Mouse (Mus musculus) bone marrow macrophage, adult 2 months (primary cell): ENCODE data around the gene Rpl3. TPM values are rescaled to one million over a fixed set of nuclear protein-coding genes. Genes with fewer than 3 reads are reported as not detected.
A peak's percentile ranks its signal among the peaks of the same experiment; 100 is the strongest.

Experiments
- H3K27ac ChIP-seq: 2 replicates; pipeline ENCODE4 v1.5.1; 2012; ENCODE audit warnings: low read depth, low read length; ENCODE audit not compliant: insufficient read depth
- H3K4me1 ChIP-seq: 2 replicates; pipeline ENCODE4 v1.6.1; 2012; ENCODE audit warnings: low read length; ENCODE audit not compliant: control insufficient read depth, insufficient read depth
- H3K4me3 ChIP-seq: 2 replicates; pipeline ENCODE4 v1.5.1; 2012; ENCODE audit warnings: mild to moderate bottlenecking, low read length, moderate library complexity; ENCODE audit not compliant: insufficient read depth
- CTCF ChIP-seq: IDR thresholded peaks from 2 replicates; pipeline ENCODE4 v1.5.1; 2012; ENCODE audit warnings: low read depth, mild to moderate bottlenecking, low read length, moderate library complexity
- POLR2A ChIP-seq: IDR thresholded peaks from 2 replicates; pipeline ENCODE4 v1.6.1; 2012; ENCODE audit warnings: mild to moderate bottlenecking, low read depth, low read length, borderline replicate concordance
- polyA plus RNA-seq: library from polyadenylated mRNA; stranded (reverse); fragments of >200 nt; gene quantifications from 2 replicates; pipeline ENCODE4 v1.2.4, GENCODE M21; 2012; ENCODE audit not compliant: missing spikeins, insufficient read depth, insufficient read length

Gene Rpl3
- polyA plus RNA-seq, 1 experiment, result 928 TPM

GRCm38 (mm10) chr15:80115866-80116794 is 24.5 kb upstream of the Rpl3 start:
- Histone ChIP-seq H3K4me1 (peaks cover 18% of the 10 kb centered on the region), H3K27ac (no peak overlapping the region), H3K4me3 (no peak overlapping the region)
- TF ChIP-seq POLR2A (no peak), CTCF (no peak)

- H3K4me3 ChIP-seq, result no peak overlapping the region
- no peak overlapping the region for H3K27ac ChIP-seq
- H3K4me1 ChIP-seq, result peaks cover 18% of the 10 kb centered on the region
- TF ChIP-seq POLR2A (no peak), CTCF (no peak)
Observed at GRCm38 (mm10) chr15:80115256-80115655, 23.6 kb upstream of the Rpl3 start.

- Histone ChIP-seq H3K4me3 (no peak overlapping the region), H3K27ac (no peak overlapping the region), H3K4me1 (peaks cover 18% of the 10 kb centered on the region)
- TF ChIP-seq CTCF (no peak), POLR2A (no peak)
Observed at GRCm38 (mm10) chr15:80114414-80114813, 22.7 kb upstream of the Rpl3 start.

- Histone ChIP-seq H3K27ac (no peak overlapping the region), H3K4me1 (peaks cover 19% of the 10 kb centered on the region), H3K4me3 (no peak overlapping the region)
- no peak for TF ChIP-seq POLR2A
- TF ChIP-seq CTCF, result no peak
Observed at GRCm38 (mm10) chr15:80112499-80112898, 20.8 kb upstream of the Rpl3 start.

GRCm38 (mm10) chr15:80111436-80111835 is 19.8 kb upstream of the Rpl3 start:
- TF ChIP-seq POLR2A (no peak), CTCF (no peak)
- H3K4me3 ChIP-seq, result no peak overlapping the region
- peaks cover 14% of the 10 kb centered on the region for H3K4me1 ChIP-seq
- H3K27ac ChIP-seq, result no peak overlapping the region

GRCm38 (mm10) chr15:80107575-80107974 is 15.9 kb upstream of the Rpl3 start:
- no peak for TF ChIP-seq POLR2A
- TF ChIP-seq CTCF, result no peak
- 0 out of 2 replicates have a peak overlapping the region, but pooled peaks have one; percentile 100 for H3K27ac ChIP-seq
- H3K4me1 ChIP-seq, result peaks cover 41% of the 10 kb centered on the region
- no peak overlapping the region for H3K4me3 ChIP-seq

- peaks cover 44% of the 10 kb centered on the region for H3K4me1 ChIP-seq
- peak overlapping the region; percentile 100; the same call in 1 of the 2 replicates for H3K27ac ChIP-seq
- TF ChIP-seq POLR2A (no peak), CTCF (no peak)
- H3K4me3 ChIP-seq, result no peak overlapping the region
Observed at GRCm38 (mm10) chr15:80107143-80107542, 15.5 kb upstream of the Rpl3 start.

- H3K4me1 ChIP-seq, result peaks cover 57% of the 10 kb centered on the region
- peak; percentile 66 for TF ChIP-seq CTCF
- TF ChIP-seq POLR2A, result no peak
- H3K27ac ChIP-seq, result peak overlapping the region; percentile 100
- H3K4me3 ChIP-seq, result peak overlapping the region; percentile 45
Observed at GRCm38 (mm10) chr15:80105490-80106410, 14.1 kb upstream of the Rpl3 start.

- 0 out of 2 replicates have a peak overlapping the region, but pooled peaks have one; percentile 41 for H3K27ac ChIP-seq
- peaks cover 70% of the 10 kb centered on the region for H3K4me1 ChIP-seq
- no peak overlapping the region for H3K4me3 ChIP-seq
- TF ChIP-seq CTCF (no peak), POLR2A (no peak)
Observed at GRCm38 (mm10) chr15:80102495-80102894, 10.8 kb upstream of the Rpl3 start.

GRCm38 (mm10) chr15:80101503-80101902 is 9.8 kb upstream of the Rpl3 start:
- TF ChIP-seq CTCF, result no peak
- TF ChIP-seq POLR2A, result no peak
- peaks cover 65% of the 10 kb centered on the region for H3K4me1 ChIP-seq
- peak overlapping the region; percentile 97 for H3K27ac ChIP-seq
- no peak overlapping the region for H3K4me3 ChIP-seq
